Mouse (Mus musculus) MEL (cell line): ENCODE data around the gene Mical3.

Source experiments
- E2F4 ChIP-seq: IDR thresholded peaks from 2 replicates; pipeline ENCODE4 v1.6.1; 2011; ENCODE audit warnings: low read depth, low read length, improper control_type of control experiment, borderline replicate concordance
- EP300 ChIP-seq, 2 experiments: IDR thresholded peaks; 2 replicates each; pipeline ENCODE4 v1.6.1; 2011; ENCODE audit warnings: improper control_type of control experiment in 2 of 2, low read length in 2 of 2, low read depth in 1 of 2, mild to moderate bottlenecking in 1 of 2
- NRF1 ChIP-seq: IDR thresholded peaks from 2 replicates; pipeline ENCODE4 v1.6.1; 2014; ENCODE audit warnings: low read depth, mild to moderate bottlenecking, inconsistent platforms, low read length, improper control_type of control experiment, moderate library complexity; ENCODE audit not compliant: poor library complexity, insufficient read depth, severe bottlenecking
- POLR2A ChIP-seq, 2 experiments: IDR thresholded peaks; 2 replicates each; pipeline ENCODE4 v1.6.1; 2011 to 2012; ENCODE audit warnings: low read length in 2 of 2, mild to moderate bottlenecking in 2 of 2, control low read depth in 1 of 2, improper control_type of control experiment in 1 of 2, low read depth in 1 of 2, moderate library complexity in 1 of 2; ENCODE audit not compliant: control insufficient read depth in 1 of 2, insufficient read depth in 1 of 2, poor library complexity in 1 of 2
- POLR2AphosphoS2 ChIP-seq: IDR thresholded peaks from 2 replicates; pipeline ENCODE4 v1.6.1; 2011; ENCODE audit warnings: low read length, improper control_type of control experiment
- TCF12 ChIP-seq: IDR thresholded peaks from 2 replicates; pipeline ENCODE4 v1.6.1; 2014; ENCODE audit warnings: low read depth, mild to moderate bottlenecking, inconsistent platforms, low read length, improper control_type of control experiment, moderate library complexity
- ZNF384 ChIP-seq: IDR thresholded peaks from 2 replicates; pipeline ENCODE4 v1.6.1; 2012; ENCODE audit warnings: low read depth, mild to moderate bottlenecking, inconsistent platforms, low read length, improper control_type of control experiment

GRCm38 (mm10) chr6:120903450-120903912 is 227.3 kb downstream of the Mical3 start:
- TF ChIP-seq POLR2AphosphoS2 (no peak), NRF1 (no peak), EP300 (IDR thresholded peaks at IDR 0.05; ENCODE audit: low read depth in 1 of 2, low read length in 2 of 2) (no peak), POLR2A (IDR thresholded peaks at IDR 0.05; ENCODE audit: control insufficient read depth in 1 of 2, insufficient read depth in 1 of 2, low read depth in 1 of 2, low read length in 2 of 2, poor library complexity in 1 of 2) (no peak), E2F4 (no peak), ZNF384 (no peak), TCF12 (no peak)
